ENCODE assay signal across 8 mouse cellular contexts in genomic region chr14:76698718-76699402, GRCm38 (mm10).
DNase-seq lines count a peak whose midpoint lies in the region; ATAC-seq and TF ChIP-seq lines count a peak whose summit lies in the region.

No protein-coding gene starts in this region.

- peaks cover 53% of the 10 kb centered on the region for H3K4me1 ChIP-seq in hindbrain, embryonic 10.5 days (replicated peaks)
- peaks cover 24% of the 10 kb centered on the region; the same call in 1 of the 2 replicates for H3K4me1 ChIP-seq in hindbrain, embryonic 12.5 days
- H3K4me1 ChIP-seq in neural tube, embryonic 14.5 days (ENCODE audit: control insufficient read depth, insufficient read depth, low read length), result peaks cover 11% of the 10 kb centered on the region; the same call in 1 of the 2 replicates

- peak; percentile 43 for DNase-seq in hindbrain, embryonic 10.5 days (ENCODE audit: low spot score)
- peak; percentile 59 for DNase-seq in brain, embryonic 14.5 days (ENCODE audit: low read depth)
- DNase-seq in kidney, adult 18-20 months, result peak; percentile 54
- DNase-seq in left cerebral cortex, adult 9 months (ENCODE audit: low spot score in 2 of 2), result no peak
- DNase-seq in heart, adult 11 months, result no peak
- DNase-seq in cerebellum, adult 18-20 months, result no peak

- H3K9me3 ChIP-seq in hindbrain, embryonic 10.5 days, result no peaks in the 10 kb centered on the region
- H3K9me3 ChIP-seq in hindbrain, embryonic 12.5 days (replicated peaks), result no peaks in the 10 kb centered on the region
- no peaks in the 10 kb centered on the region for H3K9me3 ChIP-seq in neural tube, embryonic 14.5 days (ENCODE audit: control insufficient read depth, low read length)

- no peak for TF ChIP-seq POLR2A in brain, embryonic 14.5 days (IDR thresholded peaks at IDR 0.05; ENCODE audit: borderline replicate concordance, extremely low read depth, insufficient read depth, insufficient read length, poor library complexity, severe bottlenecking)

- no peak overlapping the region for H3K9ac ChIP-seq in hindbrain, embryonic 12.5 days
- H3K9ac ChIP-seq in neural tube, embryonic 14.5 days (replicated peaks; ENCODE audit: low read depth, low read length), result no peak overlapping the region

- 34% methylated on average over 4 of the region's 4 CpGs for WGBS in hindbrain, embryonic 10.5 days
- 40% methylated on average over 4 of the region's 4 CpGs for WGBS in hindbrain, embryonic 12.5 days
- 35% methylated on average over 4 of the region's 4 CpGs for WGBS in neural tube, embryonic 14.5 days

- no peak for TF ChIP-seq CTCF in brain, embryonic 14.5 days (IDR thresholded peaks at IDR 0.05; ENCODE audit: borderline replicate concordance, extremely low read depth, insufficient read depth, insufficient read length)

- H3K4me3 ChIP-seq in hindbrain, embryonic 10.5 days, result no peak overlapping the region
- no peak overlapping the region for H3K4me3 ChIP-seq in hindbrain, embryonic 12.5 days
- H3K4me3 ChIP-seq in neural tube, embryonic 14.5 days (ENCODE audit: low read depth, low read length), result no peak overlapping the region

- ATAC-seq in hindbrain, embryonic 12.5 days (ENCODE audit: low FRiP score), result no peak
- ATAC-seq in neural tube, embryonic 14.5 days (ENCODE audit: low read depth), result no peak

- H3K27ac ChIP-seq in hindbrain, embryonic 10.5 days, result peak overlapping the region; percentile 53; the same call in 1 of the 2 replicates
- no peak overlapping the region for H3K27ac ChIP-seq in hindbrain, embryonic 12.5 days
- peak overlapping the region; percentile 35; the same call in 1 of the 2 replicates for H3K27ac ChIP-seq in neural tube, embryonic 14.5 days (ENCODE audit: low read depth, low read length)

- H3K27me3 ChIP-seq in hindbrain, embryonic 10.5 days (ENCODE audit: insufficient read depth, poor library complexity, severe bottlenecking), result no peaks in the 10 kb centered on the region
- no peaks in the 10 kb centered on the region for H3K27me3 ChIP-seq in hindbrain, embryonic 12.5 days
- no peaks in the 10 kb centered on the region for H3K27me3 ChIP-seq in neural tube, embryonic 14.5 days (ENCODE audit: control insufficient read depth, insufficient read depth, low read length)

- no peaks in the 10 kb centered on the region for H3K36me3 ChIP-seq in hindbrain, embryonic 10.5 days
- H3K36me3 ChIP-seq in hindbrain, embryonic 12.5 days, result no peaks in the 10 kb centered on the region
- no peaks in the 10 kb centered on the region for H3K36me3 ChIP-seq in neural tube, embryonic 14.5 days (ENCODE audit: control insufficient read depth, insufficient read depth, low read length)

- H3K4me2 ChIP-seq in hindbrain, embryonic 12.5 days (replicated peaks), result no peak overlapping the region
- no peak overlapping the region for H3K4me2 ChIP-seq in neural tube, embryonic 14.5 days (ENCODE audit: low read depth, low read length)

Comparison
In these comparisons a context has a peak if more than half of its experiments do, and no peak if none do; other contexts are left out.
1. DNase-seq: peak in hindbrain, embryonic 10.5 days (single experiment), brain, embryonic 14.5 days (single experiment) and kidney, adult 18-20 months (single experiment); none in left cerebral cortex, adult 9 months (0 of 2), heart, adult 11 months (single experiment) and cerebellum, adult 18-20 months (0 of 2).